Mouse (Mus musculus) thymus, postnatal 14 days (tissue): ENCODE data around the gene Tnr.
A peak's percentile ranks its signal among the peaks of the same experiment; 100 is the strongest.

Source experiments
- DNase-seq: peaks from one replicate; pipeline ENCODE4 v3.0.0; 2021

Tnr gene

GRCm38 (mm10) chr1:159639408-159639807, 115.8 kb downstream of the Tnr start:
- DNase-seq = no peak

- no peak for DNase-seq
Observed at GRCm38 (mm10) chr1:159645719-159646118, 122.2 kb downstream of the Tnr start.

- no peak for DNase-seq
Observed at GRCm38 (mm10) chr1:159650486-159650885, 126.9 kb downstream of the Tnr start.

- DNase-seq = no peak
Observed at GRCm38 (mm10) chr1:159655241-159655640, 131.7 kb downstream of the Tnr start.

GRCm38 (mm10) chr1:159657856-159658542, 134.4 kb downstream of the Tnr start:
- DNase-seq = no peak

- no peak for DNase-seq
Observed at GRCm38 (mm10) chr1:159660620-159661501, 137.3 kb downstream of the Tnr start.

- no peak for DNase-seq
Observed at GRCm38 (mm10) chr1:159664496-159664895, 140.9 kb downstream of the Tnr start.

- DNase-seq = no peak
Observed at GRCm38 (mm10) chr1:159664945-159665344, 141.4 kb downstream of the Tnr start.

- no peak for DNase-seq
Observed at GRCm38 (mm10) chr1:159670629-159671150, 147.1 kb downstream of the Tnr start.

GRCm38 (mm10) chr1:159671181-159671580, 147.6 kb downstream of the Tnr start:
- no peak for DNase-seq

- no peak for DNase-seq
Observed at GRCm38 (mm10) chr1:159674240-159674639, 150.7 kb downstream of the Tnr start.

GRCm38 (mm10) chr1:159675472-159675871, 151.9 kb downstream of the Tnr start:
- DNase-seq = no peak

- no peak for DNase-seq
Observed at GRCm38 (mm10) chr1:159678221-159678935, 154.8 kb downstream of the Tnr start.

GRCm38 (mm10) chr1:159681252-159681651, 157.7 kb downstream of the Tnr start:
- DNase-seq = no peak

GRCm38 (mm10) chr1:159686476-159687231, 163.1 kb downstream of the Tnr start:
- DNase-seq = no peak

GRCm38 (mm10) chr1:159696717-159697116, 173.1 kb downstream of the Tnr start:
- DNase-seq = no peak

- peak; percentile 13 for DNase-seq
Observed at GRCm38 (mm10) chr1:159702038-159702437, 178.5 kb downstream of the Tnr start.

- DNase-seq = no peak
Observed at GRCm38 (mm10) chr1:159704925-159705324, 181.4 kb downstream of the Tnr start.

- DNase-seq = no peak
Observed at GRCm38 (mm10) chr1:159716301-159716700, 192.7 kb downstream of the Tnr start.

- DNase-seq = no peak
Observed at GRCm38 (mm10) chr1:159717016-159717415, 193.4 kb downstream of the Tnr start.

- no peak for DNase-seq
Observed at GRCm38 (mm10) chr1:159723733-159724132, 200.2 kb downstream of the Tnr start.

GRCm38 (mm10) chr1:159729270-159729669, 205.7 kb downstream of the Tnr start:
- DNase-seq = no peak
